Mouse (Mus musculus): Measurements from ENCODE around the gene Olfr709-ps1. TPM values are rescaled to one million over a fixed set of nuclear protein-coding genes. Genes with fewer than 3 reads are reported as not detected.

The Olfr709-ps1 gene
- polyA plus RNA-seq, 1 experiment from 2014 or later: not detected

- 63% methylated on average over 2 of the region's 2 CpGs for WGBS
- Histone ChIP-seq H3K9ac (replicated peaks; ENCODE audit: low read depth) (no peak within 1 kb of the TSS), H3K4me3 (ENCODE audit: low read depth, low read length) (no peak within 1 kb of the TSS), H3K9me3 (ENCODE audit: low read length) (no peaks in the 10 kb centered on the region), H3K27ac (ENCODE audit: low read length) (no peak within 1 kb of the TSS), H3K27me3 (replicated peaks; ENCODE audit: insufficient read depth, low read length) (no peaks in the 10 kb centered on the region), H3K36me3 (ENCODE audit: insufficient read depth, low read length) (no peaks in the 10 kb centered on the region), H3K4me1 (ENCODE audit: insufficient read depth, low read depth, low read length) (no peaks in the 10 kb centered on the region), H3K4me2 (replicated peaks; ENCODE audit: low read depth, low read length) (no peak within 1 kb of the TSS)
- ATAC-seq (no peak), DNase-seq (ENCODE audit: low spot score) (no peak)
- TF ChIP-seq CTCF (IDR thresholded peaks at IDR 0.05) (no peak), EP300 (IDR thresholded peaks at IDR 0.05) (no peak)
Observed at GRCm38 (mm10) chr7:106888062-106888461, 44.0 kb downstream of the Olfr709-ps1 start, which contains the start of gene Olfr706. Gene Olfr706 (minus strand): TSS chr7:106888162.

- Histone ChIP-seq H3K9ac (replicated peaks; ENCODE audit: low read depth) (no peak within 1 kb of the TSS), H3K36me3 (ENCODE audit: insufficient read depth, low read length) (no peaks in the 10 kb centered on the region), H3K27me3 (replicated peaks; ENCODE audit: insufficient read depth, low read length) (no peaks in the 10 kb centered on the region), H3K4me1 (ENCODE audit: insufficient read depth, low read depth, low read length) (no peaks in the 10 kb centered on the region), H3K27ac (ENCODE audit: low read length) (no peak within 1 kb of the TSS), H3K4me3 (ENCODE audit: low read depth, low read length) (no peak within 1 kb of the TSS), H3K4me2 (replicated peaks; ENCODE audit: low read depth, low read length) (no peak within 1 kb of the TSS), H3K9me3 (ENCODE audit: low read length) (no peaks in the 10 kb centered on the region)
- no peak for DNase-seq (ENCODE audit: low spot score)
- TF ChIP-seq EP300 (IDR thresholded peaks at IDR 0.05) (no peak), CTCF (IDR thresholded peaks at IDR 0.05) (no peak)
- ATAC-seq: no peak
- WGBS: 71% methylated on average over 3 of the region's 3 CpGs
Observed at GRCm38 (mm10) chr7:106876791-106877190, 55.2 kb downstream of the Olfr709-ps1 start, which contains the start of gene Olfr705. Gene Olfr705 (minus strand): TSS chr7:106876891.

Other genes with a start within 250 kb of the Olfr709-ps1 start
- not detected in 2 replicates for gene Olfr694, start 240.4 kb downstream of the Olfr709-ps1 start, polyA plus RNA-seq (2015; fragmentation: Nextera tagmentation; extraction: Ambion mirVana)
- not detected in 2 replicates for gene Olfr695, start 215.8 kb downstream of the Olfr709-ps1 start, polyA plus RNA-seq (2015; fragmentation: Nextera tagmentation; extraction: Ambion mirVana)
- not detected in 2 replicates for gene Olfr697, start 189.8 kb downstream of the Olfr709-ps1 start, polyA plus RNA-seq (2015; fragmentation: Nextera tagmentation; extraction: Ambion mirVana)
- not detected in 2 replicates for gene Olfr698, start 176.8 kb downstream of the Olfr709-ps1 start, polyA plus RNA-seq (2015; fragmentation: Nextera tagmentation; extraction: Ambion mirVana)
- not detected in 2 replicates for gene Olfr699, start 139.0 kb downstream of the Olfr709-ps1 start, polyA plus RNA-seq (2015; fragmentation: Nextera tagmentation; extraction: Ambion mirVana)
- gene Olfr700, start 123.4 kb downstream of the Olfr709-ps1 start, polyA plus RNA-seq (2015; fragmentation: Nextera tagmentation; extraction: Ambion mirVana): not detected in 2 replicates
- gene Olfr701, start 118.1 kb downstream of the Olfr709-ps1 start, polyA plus RNA-seq (2015; fragmentation: Nextera tagmentation; extraction: Ambion mirVana): not detected in 2 replicates
- not detected in 2 replicates for gene Olfr702, start 98.3 kb downstream of the Olfr709-ps1 start, polyA plus RNA-seq (2015; fragmentation: Nextera tagmentation; extraction: Ambion mirVana)
- not detected in 2 replicates for gene Olfr703, start 88.9 kb downstream of the Olfr709-ps1 start, polyA plus RNA-seq (2015; fragmentation: Nextera tagmentation; extraction: Ambion mirVana)
- gene Olfr704, start 69.0 kb downstream of the Olfr709-ps1 start, polyA plus RNA-seq (2015; fragmentation: Nextera tagmentation; extraction: Ambion mirVana): not detected in 2 replicates
- not detected in 2 replicates for gene Olfr705, start 55.3 kb downstream of the Olfr709-ps1 start, polyA plus RNA-seq (2015; fragmentation: Nextera tagmentation; extraction: Ambion mirVana)
- not detected in 2 replicates for gene Olfr706, start 44.1 kb downstream of the Olfr709-ps1 start, polyA plus RNA-seq (2015; fragmentation: Nextera tagmentation; extraction: Ambion mirVana)
- gene Olfr707, start 31.0 kb downstream of the Olfr709-ps1 start, polyA plus RNA-seq (2015; fragmentation: Nextera tagmentation; extraction: Ambion mirVana): not detected in 2 replicates
- not detected in 2 replicates for gene Olfr1532-ps1, start 24.2 kb downstream of the Olfr709-ps1 start, polyA plus RNA-seq (2015; fragmentation: Nextera tagmentation; extraction: Ambion mirVana)
- not detected in 2 replicates for gene Olfr710, start 16.1 kb upstream of the Olfr709-ps1 start, polyA plus RNA-seq (2015; fragmentation: Nextera tagmentation; extraction: Ambion mirVana)
- gene Olfr6, start 31.7 kb upstream of the Olfr709-ps1 start, polyA plus RNA-seq (2015; fragmentation: Nextera tagmentation; extraction: Ambion mirVana): not detected in 2 replicates
- not detected in 2 replicates for gene Olfr711, start 43.2 kb upstream of the Olfr709-ps1 start, polyA plus RNA-seq (2015; fragmentation: Nextera tagmentation; extraction: Ambion mirVana)
- gene Olfr2, start 73.9 kb upstream of the Olfr709-ps1 start, polyA plus RNA-seq (2015; fragmentation: Nextera tagmentation; extraction: Ambion mirVana): not detected in 2 replicates
- not detected in 2 replicates for gene Olfr713, start 99.0 kb upstream of the Olfr709-ps1 start, polyA plus RNA-seq (2015; fragmentation: Nextera tagmentation; extraction: Ambion mirVana)
- not detected in 2 replicates for gene Olfr714, start 138.8 kb upstream of the Olfr709-ps1 start, polyA plus RNA-seq (2015; fragmentation: Nextera tagmentation; extraction: Ambion mirVana)
- not detected in 2 replicates for gene Olfr17, start 161.0 kb upstream of the Olfr709-ps1 start, polyA plus RNA-seq (2015; fragmentation: Nextera tagmentation; extraction: Ambion mirVana)
- not detected in 2 replicates for gene Olfr715b, start 178.2 kb upstream of the Olfr709-ps1 start, polyA plus RNA-seq (2015; fragmentation: Nextera tagmentation; extraction: Ambion mirVana)
- not detected in 2 replicates for gene Olfr715, start 198.9 kb upstream of the Olfr709-ps1 start, polyA plus RNA-seq (2015; fragmentation: Nextera tagmentation; extraction: Ambion mirVana)
- not detected in 2 replicates for gene Olfr716, start 206.1 kb upstream of the Olfr709-ps1 start, polyA plus RNA-seq (2015; fragmentation: Nextera tagmentation; extraction: Ambion mirVana)
- gene Nlrp14, start 234.8 kb upstream of the Olfr709-ps1 start, polyA plus RNA-seq (2015; fragmentation: Nextera tagmentation; extraction: Ambion mirVana): not detected in 2 replicates

All from lung, postnatal 0 days (tissue).